Mouse (Mus musculus) c-Kit-positive CD71-negative TER-119-negative erythroid progenitor cells, embryonic 14.5 days (primary cell): ENCODE data around the gene Casp12.
"Not testable (repeated sequence)": the region's sequence is repeated elsewhere in the genome, so short reads cannot be mapped to it uniquely, and the experiment has no call there.

ENCODE experiments used
- DNase-seq: peaks from one replicate; pipeline ENCODE4 v3.0.0-alpha.2; 2013; ENCODE audit warnings: low read depth

The Casp12 gene

GRCm38 (mm10) chr9:5345291-5345898 is at the start of gene Casp12:
Casp12 (plus strand) TSS chr9:5345430.
- no peak for DNase-seq

GRCm38 (mm10) chr9:5296354-5297237 is 48.6 kb upstream of the Casp12 start:
- DNase-seq = no peak

- no peak for DNase-seq
Observed at GRCm38 (mm10) chr9:5298329-5299131, 46.7 kb upstream of the Casp12 start, which contains the start of gene Casp1. Casp1 (plus strand) TSS chr9:5298517.

- no peak for DNase-seq
Observed at GRCm38 (mm10) chr9:5299132-5299381, 46.2 kb upstream of the Casp12 start.

GRCm38 (mm10) chr9:5308561-5308960 is 36.7 kb upstream of the Casp12 start, which contains the start of gene Casp4:
Casp4 (plus strand) TSS chr9:5308828.
- DNase-seq = peak; percentile 19

- DNase-seq = no peak
Observed at GRCm38 (mm10) chr9:5310112-5310511, 35.1 kb upstream of the Casp12 start.

- DNase-seq = no peak
Observed at GRCm38 (mm10) chr9:5311435-5311834, 33.8 kb upstream of the Casp12 start.

- DNase-seq = no peak
Observed at GRCm38 (mm10) chr9:5328204-5328603, 17.0 kb upstream of the Casp12 start.

- DNase-seq = no peak
Observed at GRCm38 (mm10) chr9:5332441-5332840, 12.8 kb upstream of the Casp12 start.

- no peak for DNase-seq
Observed at GRCm38 (mm10) chr9:5333422-5333821, 11.8 kb upstream of the Casp12 start.

- no peak for DNase-seq
Observed at GRCm38 (mm10) chr9:5343092-5343491, 2.1 kb upstream of the Casp12 start.

- DNase-seq = no peak
Observed at GRCm38 (mm10) chr9:5344090-5344489, 1.1 kb upstream of the Casp12 start.

GRCm38 (mm10) chr9:5347381-5347780 is 2.2 kb downstream of the Casp12 start:
- DNase-seq = no peak

GRCm38 (mm10) chr9:5353673-5354072 is 8.4 kb downstream of the Casp12 start:
- no peak for DNase-seq

GRCm38 (mm10) chr9:5356801-5357200 is 11.6 kb downstream of the Casp12 start:
- DNase-seq = no peak

GRCm38 (mm10) chr9:5393561-5393960 is 48.3 kb downstream of the Casp12 start:
- DNase-seq = no peak

- not testable (repeated sequence) for DNase-seq
Observed at GRCm38 (mm10) chr9:5395861-5396260, 50.6 kb downstream of the Casp12 start.

GRCm38 (mm10) chr9:5410988-5411568 is 65.8 kb downstream of the Casp12 start:
- no peak for DNase-seq

GRCm38 (mm10) chr9:5412446-5413111 is 67.3 kb downstream of the Casp12 start:
- no peak for DNase-seq

- DNase-seq = no peak
Observed at GRCm38 (mm10) chr9:5417871-5418270, 72.6 kb downstream of the Casp12 start.
